Mouse (Mus musculus) G1E (cell line): ENCODE results near the gene Zmynd15.

Source experiments
- CTCF ChIP-seq: IDR thresholded peaks from 2 replicates; pipeline ENCODE4 v1.5.1; 2012; ENCODE audit warnings: low read depth, low read length, inconsistent platforms, mixed read lengths
- GATA1 ChIP-seq: IDR thresholded peaks from 2 replicates; pipeline ENCODE4 v1.6.1; 2012; ENCODE audit warnings: borderline replicate concordance, low read length, inconsistent platforms, mixed read lengths
- GATA2 ChIP-seq: IDR thresholded peaks from 2 replicates; pipeline ENCODE4 v1.6.1; 2012; ENCODE audit warnings: low read depth, low read length, inconsistent platforms, borderline replicate concordance
- POLR2AphosphoS5 ChIP-seq: IDR thresholded peaks from 2 replicates; pipeline ENCODE4 v1.6.1; 2012; ENCODE audit warnings: low read depth, low read length, inconsistent platforms; ENCODE audit not compliant: insufficient replicate concordance
- TAL1 ChIP-seq: conservative IDR thresholded peaks from 2 replicates; pipeline ENCODE4 v1.6.1; 2012; ENCODE audit warnings: low read depth, low read length, inconsistent platforms, mixed read lengths

- TF ChIP-seq CTCF: no peak
- TF ChIP-seq TAL1: no peak
- no peak for TF ChIP-seq GATA1
- no peak for TF ChIP-seq POLR2AphosphoS5
- no peak for TF ChIP-seq GATA2
These were observed 15.3 kb upstream of the Zmynd15 start for GRCm38 (mm10) chr11:70443964-70444363.
